Mouse (Mus musculus) kidney, adult 2 months (tissue): ENCODE results near the gene Zfp626. TPM values are rescaled to one million over a fixed set of nuclear protein-coding genes. Genes with fewer than 3 reads are reported as not detected.
"Not testable (repeated sequence)": the region's sequence is repeated elsewhere in the genome, so short reads cannot be mapped to it uniquely, and the experiment has no call there.

Experiments
- DNase-seq: peaks from one replicate; pipeline ENCODE4 v3.0.0; 2021
- H3K27ac ChIP-seq: fragments of 200-500 bp; 2 replicates; pipeline ENCODE4 v1.5.1; 2012; ENCODE audit warnings: low read depth, low read length, control low read depth, inconsistent platforms; ENCODE audit not compliant: insufficient read depth
- H3K27me3 ChIP-seq: fragments of 200-500 bp; replicated peaks from 2 replicates; pipeline ENCODE4 v1.6.1; 2012; ENCODE audit warnings: mild to moderate bottlenecking, moderate library complexity, low read length, inconsistent platforms; ENCODE audit not compliant: control insufficient read depth, insufficient read depth
- H3K36me3 ChIP-seq: fragments of 200-500 bp; 2 replicates; pipeline ENCODE4 v1.6.1; 2012; ENCODE audit warnings: mild to moderate bottlenecking, moderate library complexity, low read length, inconsistent platforms; ENCODE audit not compliant: control insufficient read depth, insufficient read depth
- H3K4me1 ChIP-seq: fragments of 200-500 bp; 2 replicates; pipeline ENCODE4 v1.6.1; 2011; ENCODE audit warnings: low read length; ENCODE audit not compliant: control insufficient read depth, insufficient read depth
- H3K4me3 ChIP-seq: fragments of 200-500 bp; 2 replicates; pipeline ENCODE4 v1.5.1; 2011; ENCODE audit warnings: mild to moderate bottlenecking, low read depth, low read length, control low read depth; ENCODE audit not compliant: insufficient read depth
- CTCF ChIP-seq: fragments of 200-500 bp; conservative IDR thresholded peaks from 2 replicates; pipeline ENCODE4 v1.5.1; 2011; ENCODE audit warnings: low read depth, mild to moderate bottlenecking, control low read depth, low read length, moderate library complexity, mixed read lengths; ENCODE audit not compliant: insufficient read depth, insufficient read length
- POLR2A ChIP-seq: fragments of 200-500 bp; IDR thresholded peaks from one replicate; pipeline ENCODE4 v1.6.1; 2011; ENCODE audit warnings: low read depth, low read length, control low read depth
- WGBS: fragments of 180-500 bp; shearing (Covaris S2); methylation state at CpG from one replicate; pipeline ENCODE4 v1.1.7; 2018; 5-methylcytosine and 5-hydroxymethylcytosine counted together
- polyA plus RNA-seq: library from polyadenylated mRNA; depleted of rRNA; stranded (reverse); fragments of >200 nt; gene quantifications from 2 replicates; pipeline ENCODE4 v1.2.3, GENCODE M21; 2012

Gene Zfp626
- polyA plus RNA-seq, 1 experiment: 0.88 TPM

DNA sequence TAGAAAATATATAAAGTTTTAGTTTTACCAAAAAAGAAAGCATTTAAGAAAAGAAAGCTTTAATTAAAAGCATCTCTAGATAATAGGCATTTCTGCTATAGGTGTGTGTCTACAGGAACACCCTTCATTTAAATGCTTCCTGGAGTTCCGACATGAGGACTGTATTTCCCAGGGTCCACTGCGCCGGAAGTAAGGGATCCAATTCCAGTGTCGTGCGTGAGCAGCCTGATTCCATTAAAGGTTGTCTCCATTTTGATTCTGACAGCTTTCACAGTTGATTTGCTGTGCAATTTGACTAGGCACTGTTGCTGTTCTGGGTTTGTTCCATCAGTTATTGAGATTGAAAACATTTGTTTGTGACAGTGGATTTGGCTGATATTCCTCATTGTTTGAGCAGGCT, 4.0 kb upstream of the Zfp626 start:
- Histone ChIP-seq H3K4me3 (no peak overlapping the region), H3K27ac (no peak overlapping the region), H3K4me1 (no peaks in the 10 kb centered on the region), H3K27me3 (no peaks in the 10 kb centered on the region), H3K36me3 (no peaks in the 10 kb centered on the region)
- TF ChIP-seq CTCF: no peak
- TF ChIP-seq POLR2A: no peak
- DNase-seq: peak; percentile 13
- 69% methylated on average over 5 of the region's 5 CpGs for WGBS

DNA sequence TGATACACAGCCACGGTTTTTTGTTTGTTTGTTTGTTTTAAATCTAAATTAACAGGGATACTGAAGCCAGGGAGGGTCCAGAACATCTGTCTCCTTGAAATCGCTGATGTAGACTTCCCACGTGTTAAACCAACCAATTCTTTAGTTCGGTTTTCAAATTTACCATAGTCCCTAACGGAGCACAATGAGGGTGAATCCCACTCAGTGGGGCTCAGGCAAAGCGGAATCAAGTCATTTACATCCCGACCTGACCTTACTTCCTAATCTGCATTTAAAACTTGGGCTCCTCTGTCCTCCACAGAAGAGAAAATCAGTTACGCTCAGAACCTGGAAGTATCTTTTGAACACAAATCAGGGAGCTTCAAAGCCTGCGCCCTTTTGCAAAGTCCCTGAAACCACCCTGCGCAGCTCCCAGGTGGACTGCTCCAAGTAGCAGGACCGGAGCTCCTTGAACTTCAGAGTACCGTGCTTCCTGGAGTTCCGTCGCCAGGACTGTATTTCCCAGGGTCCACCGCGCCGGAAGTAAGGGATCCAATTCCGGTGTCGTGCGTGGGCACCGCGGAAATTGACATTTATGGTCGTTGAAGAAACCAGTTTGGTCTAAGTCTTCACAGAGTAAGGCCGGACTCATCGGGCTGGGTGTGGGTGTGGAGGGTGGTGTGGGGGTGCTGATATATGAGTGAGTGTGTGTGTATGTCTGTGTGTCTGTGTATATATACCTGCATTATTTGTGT, 2.5 kb upstream of the Zfp626 start:
- H3K27ac ChIP-seq: peak overlapping the region; percentile 43; the same call in 1 of the 2 replicates
- WGBS: under 1% methylated on average over 25 of the region's 25 CpGs

GRCm38 (mm10) chr7:27807305-27807704, 309 bp downstream of the Zfp626 start:
- not testable (repeated sequence) for DNase-seq, H3K27me3 ChIP-seq, H3K4me3 ChIP-seq, H3K4me1 ChIP-seq, H3K27ac ChIP-seq, H3K36me3 ChIP-seq
- 81% methylated on average over 7 of the region's 7 CpGs for WGBS

More for the DNA sequence above, 2.5 kb upstream of the Zfp626 start:
- TF ChIP-seq POLR2A (peak; percentile 45), CTCF (no peak)
- peak; percentile 93 for DNase-seq
- Histone ChIP-seq H3K36me3 (peaks cover 3% of the 10 kb centered on the region; the same call in 1 of the 2 replicates), H3K4me1 (no peaks in the 10 kb centered on the region), H3K27me3 (no peaks in the 10 kb centered on the region), H3K4me3 (peak overlapping the region; percentile 85)

DNA sequence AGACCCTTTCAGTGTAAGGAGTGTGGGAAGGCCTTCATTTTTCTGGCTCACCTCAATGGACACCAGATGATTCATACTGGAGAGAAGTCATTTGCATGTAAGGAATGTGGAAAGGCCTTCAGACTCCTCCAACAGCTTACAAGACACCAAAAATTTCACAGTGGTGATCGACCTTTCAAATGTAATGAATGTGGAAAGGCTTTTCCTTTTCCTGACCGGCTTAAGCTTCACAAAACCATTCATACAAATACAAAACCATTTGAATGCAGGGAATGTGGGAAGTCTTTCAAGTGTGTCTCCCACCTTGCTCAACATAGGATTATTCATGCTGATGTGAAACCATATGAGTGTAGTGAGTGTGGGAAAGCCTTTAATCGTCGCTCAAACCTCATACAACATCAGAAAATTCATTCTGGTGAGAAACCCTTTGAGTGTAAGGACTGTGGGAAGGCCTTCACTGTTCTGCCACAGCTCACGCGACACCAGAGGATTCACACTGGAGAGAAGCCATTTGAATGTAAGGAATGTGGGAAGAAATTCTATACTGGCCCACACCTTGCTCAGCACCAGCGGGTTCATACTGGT, 11.6 kb downstream of the Zfp626 start:
- Histone ChIP-seq H3K4me1 (no peaks in the 10 kb centered on the region), H3K4me3 (no peak overlapping the region), H3K36me3 (no peaks in the 10 kb centered on the region; the same call in 1 of the 2 replicates), H3K27me3 (no peaks in the 10 kb centered on the region), H3K27ac (no peak overlapping the region)
- WGBS: 93% methylated on average over 7 of the region's 7 CpGs
- no peak for DNase-seq
- TF ChIP-seq POLR2A: no peak
- no peak for TF ChIP-seq CTCF

- Histone ChIP-seq H3K36me3 (no peaks in the 10 kb centered on the region; the same call in 1 of the 2 replicates), H3K27me3 (no peaks in the 10 kb centered on the region), H3K4me1 (no peaks in the 10 kb centered on the region), H3K4me3 (no peak overlapping the region), H3K27ac (no peak overlapping the region)
- no peak for DNase-seq
- TF ChIP-seq POLR2A (no peak), CTCF (no peak)
Observed at GRCm38 (mm10) chr7:27822611-27823010, 15.6 kb downstream of the Zfp626 start.

GRCm38 (mm10) chr7:27834131-27834530, 27.1 kb downstream of the Zfp626 start:
- WGBS: 81% methylated on average over 2 of the region's 2 CpGs
- H3K4me3 ChIP-seq: no peak overlapping the region
- H3K27ac ChIP-seq: no peak overlapping the region
- H3K36me3 ChIP-seq: no peaks in the 10 kb centered on the region
- TF ChIP-seq POLR2A (no peak), CTCF (no peak)
- H3K4me1 ChIP-seq: no peaks in the 10 kb centered on the region
- no peak for DNase-seq
- H3K27me3 ChIP-seq: no peaks in the 10 kb centered on the region

- H3K4me3 ChIP-seq: peak overlapping the region; percentile 88
- 22% methylated on average over 6 of the region's 6 CpGs for WGBS
- no peak for TF ChIP-seq POLR2A
- TF ChIP-seq CTCF: no peak
- H3K4me1 ChIP-seq: no peaks in the 10 kb centered on the region
- DNase-seq: peak; percentile 2
- H3K27ac ChIP-seq: no peak overlapping the region; the same call in 1 of the 2 replicates
- H3K27me3 ChIP-seq: no peaks in the 10 kb centered on the region
- H3K36me3 ChIP-seq: no peaks in the 10 kb centered on the region
Observed at GRCm38 (mm10) chr7:27837896-27838295, 30.9 kb downstream of the Zfp626 start.
